8 mouse cellular contexts compared by ENCODE assay signal in genomic region chr7:142016562-142016961, GRCm38 (mm10). TPM values are rescaled to one million over a fixed set of nuclear protein-coding genes. Genes with fewer than 3 reads are reported as not detected.
DNase-seq lines count a peak whose midpoint lies in the region; ATAC-seq lines count a peak whose summit lies in the region.

No protein-coding gene starts in this region.

- WGBS in hindbrain, embryonic 14.5 days: 83% methylated on average over 1 of the region's 1 CpGs
- 83% methylated on average over 1 of the region's 1 CpGs for WGBS in hindbrain, embryonic 12.5 days
- 50% methylated on average over 1 of the region's 1 CpGs for WGBS in embryonic facial prominence, embryonic 14.5 days

- DNase-seq in hindbrain, embryonic 14.5 days (ENCODE audit: low spot score): peak; percentile 65
- peak; percentile 34 for DNase-seq in CD4-positive helper T cell, adult 2 months (ENCODE audit: low read depth, low spot score)
- peak; percentile 36 for DNase-seq in Muller cell, postnatal 12 days (ENCODE audit: inconsistent ontology term)
- DNase-seq in embryonic facial prominence, embryonic 14.5 days (ENCODE audit: low spot score): peak; percentile 53
- DNase-seq in lung, adult 18-20 months: peak; percentile 49 to 65
- peak; percentile 42 for DNase-seq in thymus, postnatal 14 days
- DNase-seq in spleen, postnatal 4 days (ENCODE audit: low spot score in 2 of 2): no peak

- no peak overlapping the region for H3K27ac ChIP-seq in hindbrain, embryonic 14.5 days
- H3K27ac ChIP-seq in hindbrain, embryonic 12.5 days: no peak overlapping the region
- H3K27ac ChIP-seq in embryonic facial prominence, embryonic 14.5 days (replicated peaks; ENCODE audit: low read depth, low read length): no peak overlapping the region

- H3K4me3 ChIP-seq in hindbrain, embryonic 14.5 days (replicated peaks; ENCODE audit: low read length): no peak overlapping the region
- no peak overlapping the region for H3K4me3 ChIP-seq in hindbrain, embryonic 12.5 days
- no peak overlapping the region for H3K4me3 ChIP-seq in embryonic facial prominence, embryonic 14.5 days (ENCODE audit: low read depth, low read length)

- no peaks in the 10 kb centered on the region for H3K27me3 ChIP-seq in hindbrain, embryonic 14.5 days (ENCODE audit: control insufficient read depth, insufficient read depth, low read length)
- H3K27me3 ChIP-seq in hindbrain, embryonic 12.5 days: no peaks in the 10 kb centered on the region
- H3K27me3 ChIP-seq in embryonic facial prominence, embryonic 14.5 days (replicated peaks; ENCODE audit: control insufficient read depth, insufficient read depth, low read length): no peaks in the 10 kb centered on the region

- no peaks in the 10 kb centered on the region for H3K9me3 ChIP-seq in hindbrain, embryonic 14.5 days (ENCODE audit: control insufficient read depth, low read length)
- H3K9me3 ChIP-seq in hindbrain, embryonic 12.5 days (replicated peaks): no peaks in the 10 kb centered on the region
- no peaks in the 10 kb centered on the region for H3K9me3 ChIP-seq in embryonic facial prominence, embryonic 14.5 days (ENCODE audit: control insufficient read depth, low read length)

- ATAC-seq in hindbrain, embryonic 14.5 days (ENCODE audit: low FRiP score): no peak
- no peak for ATAC-seq in hindbrain, embryonic 12.5 days (ENCODE audit: low FRiP score)
- ATAC-seq in embryonic facial prominence, embryonic 14.5 days (ENCODE audit: low read depth): no peak

- no peak overlapping the region for H3K9ac ChIP-seq in hindbrain, embryonic 14.5 days
- H3K9ac ChIP-seq in hindbrain, embryonic 12.5 days: no peak overlapping the region
- H3K9ac ChIP-seq in embryonic facial prominence, embryonic 14.5 days (ENCODE audit: low read depth, low read length): no peak overlapping the region

- H3K36me3 ChIP-seq in hindbrain, embryonic 14.5 days (replicated peaks; ENCODE audit: control insufficient read depth, insufficient read depth): peaks cover 35% of the 10 kb centered on the region; the same call in 1 of the 2 replicates
- H3K36me3 ChIP-seq in hindbrain, embryonic 12.5 days: peaks cover 22% of the 10 kb centered on the region; the same call in 1 of the 2 replicates
- peaks cover 41% of the 10 kb centered on the region; the same call in 1 of the 2 replicates for H3K36me3 ChIP-seq in embryonic facial prominence, embryonic 14.5 days (ENCODE audit: control insufficient read depth, insufficient read depth, low read length)

- no peaks in the 10 kb centered on the region; the same call in 1 of the 2 replicates for H3K4me1 ChIP-seq in hindbrain, embryonic 14.5 days (replicated peaks; ENCODE audit: control insufficient read depth, insufficient read depth, low read length)
- no peaks in the 10 kb centered on the region for H3K4me1 ChIP-seq in hindbrain, embryonic 12.5 days
- no peaks in the 10 kb centered on the region for H3K4me1 ChIP-seq in embryonic facial prominence, embryonic 14.5 days (ENCODE audit: control insufficient read depth, insufficient read depth, low read length)

- H3K4me2 ChIP-seq in hindbrain, embryonic 14.5 days (replicated peaks): no peak overlapping the region
- H3K4me2 ChIP-seq in hindbrain, embryonic 12.5 days (replicated peaks): no peak overlapping the region
- no peak overlapping the region for H3K4me2 ChIP-seq in embryonic facial prominence, embryonic 14.5 days (ENCODE audit: low read depth, low read length)

RNA-seq across cellular contexts. Expression of gene Mob2, which starts 44.3 kb away (rescaled TPM):
- polyA plus RNA-seq in hindbrain, embryonic 14.5 days (2014; fragmentation: Nextera tagmentation; extraction: Ambion mirVana): 46.4 and 50.2 TPM in 2 replicates
- polyA plus RNA-seq in hindbrain, embryonic 12.5 days (2016; fragmentation: Nextera tagmentation; extraction: Ambion mirVana): 48.0 and 48.8 TPM in 2 replicates
- polyA plus RNA-seq in embryonic facial prominence, embryonic 14.5 days (2014; fragmentation: Nextera tagmentation; extraction: Ambion mirVana): 65.8 and 68.4 TPM in 2 replicates

Comparison
In these comparisons a context has a peak if more than half of its experiments do, and no peak if none do; other contexts are left out.
1. DNase-seq: peak in hindbrain, embryonic 14.5 days (single experiment), CD4-positive helper T cell, adult 2 months (single experiment), Muller cell, postnatal 12 days (single experiment), embryonic facial prominence, embryonic 14.5 days (single experiment), lung, adult 18-20 months (2 of 2) and thymus, postnatal 14 days (single experiment); none in spleen, postnatal 4 days (0 of 2).